Mouse (Mus musculus): ENCODE results near the gene Wfdc1. TPM values are rescaled to one million over a fixed set of nuclear protein-coding genes. Genes with fewer than 3 reads are reported as not detected.

Wfdc1 gene
- polyA plus RNA-seq, 1 experiment from 2014 or later, result 15.6 TPM

DNA sequence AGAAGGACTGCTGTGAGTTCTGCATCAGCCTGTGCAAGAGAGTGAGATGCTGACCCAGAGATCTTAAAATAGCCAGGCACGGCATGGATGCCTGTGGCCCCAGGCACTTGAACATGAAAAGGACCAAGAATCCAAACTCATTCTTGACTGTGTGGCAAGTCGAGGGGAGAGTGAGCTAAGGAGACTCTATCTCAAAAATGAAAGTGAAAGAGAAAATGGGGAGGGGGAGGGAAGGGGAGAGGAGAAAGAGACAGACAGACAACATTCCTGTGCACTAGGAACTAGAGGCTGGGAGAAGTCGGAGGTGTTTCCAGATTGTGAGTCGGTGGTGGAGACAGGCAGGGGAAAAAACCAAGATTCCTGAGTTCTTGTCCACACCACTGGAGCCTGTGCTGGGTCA lies 57.5 kb downstream of the Wfdc1 start:
- TF ChIP-seq CTCF (IDR thresholded peaks at IDR 0.05; ENCODE audit: low read depth), result no peak
- WGBS, result 50% methylated on average over 4 of the region's 4 CpGs
- Histone ChIP-seq H3K27ac (ENCODE audit: low read depth, low read length) (no peak overlapping the region), H3K4me1 (replicated peaks; ENCODE audit: control insufficient read depth, insufficient read depth, low read length) (no peaks in the 10 kb centered on the region), H3K27me3 (replicated peaks; ENCODE audit: control insufficient read depth, insufficient read depth, low read length) (no peaks in the 10 kb centered on the region), H3K9me3 (ENCODE audit: control insufficient read depth) (no peaks in the 10 kb centered on the region), H3K9ac (ENCODE audit: low read depth, low read length) (no peak overlapping the region), H3K4me3 (ENCODE audit: low read depth, low read length) (no peak overlapping the region), H3K36me3 (ENCODE audit: control insufficient read depth, insufficient read depth) (no peaks in the 10 kb centered on the region), H3K4me2 (replicated peaks; ENCODE audit: low read depth) (no peak overlapping the region)
- ATAC-seq, result no peak

DNA sequence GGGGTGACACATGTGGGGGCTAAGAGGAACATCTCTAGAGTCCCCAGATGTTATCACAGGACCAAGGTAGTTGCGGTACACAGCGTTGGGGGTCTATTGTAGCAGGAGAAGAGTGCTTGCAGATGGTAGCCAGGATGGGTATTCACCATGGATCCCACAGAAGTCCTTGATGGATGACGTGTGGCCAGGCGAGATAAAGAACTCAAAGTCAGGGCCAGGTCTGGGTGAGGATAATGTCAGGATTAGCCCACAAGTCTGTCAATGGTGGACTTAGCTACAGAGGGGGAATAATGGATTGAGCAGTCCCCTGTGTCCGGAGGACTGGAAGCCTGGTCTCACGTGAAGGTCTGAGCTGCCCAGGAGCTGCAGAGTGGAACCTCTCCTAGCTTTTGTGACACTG lies 58.4 kb downstream of the Wfdc1 start:
- 86% methylated on average over 6 of the region's 6 CpGs for WGBS
- no peaks in the 10 kb centered on the region for H3K36me3 ChIP-seq (ENCODE audit: control insufficient read depth, insufficient read depth)
- no peaks in the 10 kb centered on the region for H3K9me3 ChIP-seq (ENCODE audit: control insufficient read depth)
- H3K4me1 ChIP-seq (replicated peaks; ENCODE audit: control insufficient read depth, insufficient read depth, low read length), result no peaks in the 10 kb centered on the region
- H3K9ac ChIP-seq (ENCODE audit: low read depth, low read length), result no peak overlapping the region
- no peak for ATAC-seq
- no peak overlapping the region for H3K4me2 ChIP-seq (replicated peaks; ENCODE audit: low read depth)
- H3K27me3 ChIP-seq (replicated peaks; ENCODE audit: control insufficient read depth, insufficient read depth, low read length), result no peaks in the 10 kb centered on the region
- no peak for TF ChIP-seq CTCF (IDR thresholded peaks at IDR 0.05; ENCODE audit: low read depth)
- H3K4me3 ChIP-seq (ENCODE audit: low read depth, low read length), result no peak overlapping the region
- H3K27ac ChIP-seq (ENCODE audit: low read depth, low read length), result no peak overlapping the region

DNA sequence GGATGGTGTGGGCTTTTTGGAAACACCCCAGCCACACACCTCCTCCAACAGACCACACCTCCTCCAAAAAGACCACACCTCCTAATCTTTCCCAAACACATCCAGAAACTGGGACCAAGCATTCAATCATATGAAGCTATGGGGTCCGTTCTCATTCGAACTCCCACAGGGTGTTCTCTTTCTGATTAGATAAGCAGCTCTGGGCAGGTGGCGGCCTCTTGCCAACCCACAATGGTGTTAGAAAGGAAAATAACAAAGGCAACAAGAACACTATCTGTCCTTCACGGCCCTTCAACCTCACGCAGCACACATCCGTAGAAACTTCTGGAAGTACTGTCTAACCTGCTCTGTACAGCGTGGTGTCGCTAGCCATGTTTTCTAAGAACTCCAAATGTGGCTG lies 60.9 kb downstream of the Wfdc1 start:
- ATAC-seq, result no peak
- Histone ChIP-seq H3K4me2 (replicated peaks; ENCODE audit: low read depth) (no peak overlapping the region), H3K27me3 (replicated peaks; ENCODE audit: control insufficient read depth, insufficient read depth, low read length) (no peaks in the 10 kb centered on the region), H3K4me1 (replicated peaks; ENCODE audit: control insufficient read depth, insufficient read depth, low read length) (no peaks in the 10 kb centered on the region), H3K36me3 (ENCODE audit: control insufficient read depth, insufficient read depth) (no peaks in the 10 kb centered on the region), H3K27ac (ENCODE audit: low read depth, low read length) (no peak overlapping the region; the same call in 1 of the 2 replicates), H3K9ac (ENCODE audit: low read depth, low read length) (no peak overlapping the region), H3K4me3 (ENCODE audit: low read depth, low read length) (no peak overlapping the region), H3K9me3 (ENCODE audit: control insufficient read depth) (no peaks in the 10 kb centered on the region)
- 73% methylated on average over 8 of the region's 8 CpGs for WGBS
- TF ChIP-seq CTCF (IDR thresholded peaks at IDR 0.05; ENCODE audit: low read depth), result no peak

GRCm38 (mm10) chr8:119728351-119728895 lies 62.3 kb downstream of the Wfdc1 start:
- H3K9ac ChIP-seq (ENCODE audit: low read depth, low read length), result no peak overlapping the region
- no peaks in the 10 kb centered on the region for H3K4me1 ChIP-seq (replicated peaks; ENCODE audit: control insufficient read depth, insufficient read depth, low read length)
- no peaks in the 10 kb centered on the region for H3K9me3 ChIP-seq (ENCODE audit: control insufficient read depth)
- no peak overlapping the region for H3K4me2 ChIP-seq (replicated peaks; ENCODE audit: low read depth)
- H3K27ac ChIP-seq (ENCODE audit: low read depth, low read length), result no peak overlapping the region
- ATAC-seq, result no peak
- 88% methylated on average over 8 of the region's 8 CpGs for WGBS
- H3K36me3 ChIP-seq (ENCODE audit: control insufficient read depth, insufficient read depth), result no peaks in the 10 kb centered on the region
- no peaks in the 10 kb centered on the region for H3K27me3 ChIP-seq (replicated peaks; ENCODE audit: control insufficient read depth, insufficient read depth, low read length)
- no peak overlapping the region for H3K4me3 ChIP-seq (ENCODE audit: low read depth, low read length)
- no peak for TF ChIP-seq CTCF (IDR thresholded peaks at IDR 0.05; ENCODE audit: low read depth)

- ATAC-seq, result peak; percentile 65
- H3K36me3 ChIP-seq (ENCODE audit: control insufficient read depth, insufficient read depth), result no peaks in the 10 kb centered on the region
- H3K9me3 ChIP-seq (ENCODE audit: control insufficient read depth), result no peaks in the 10 kb centered on the region
- H3K27me3 ChIP-seq (replicated peaks; ENCODE audit: control insufficient read depth, insufficient read depth, low read length), result no peaks in the 10 kb centered on the region
- H3K27ac ChIP-seq (ENCODE audit: low read depth, low read length), result no peak overlapping the region; the same call in 1 of the 2 replicates
- no peak overlapping the region for H3K4me2 ChIP-seq (replicated peaks; ENCODE audit: low read depth)
- no peak overlapping the region for H3K4me3 ChIP-seq (ENCODE audit: low read depth, low read length)
- no peak for TF ChIP-seq CTCF (IDR thresholded peaks at IDR 0.05; ENCODE audit: low read depth)
- no peaks in the 10 kb centered on the region for H3K4me1 ChIP-seq (replicated peaks; ENCODE audit: control insufficient read depth, insufficient read depth, low read length)
- no peak overlapping the region for H3K9ac ChIP-seq (ENCODE audit: low read depth, low read length)
- 51% methylated on average over 13 of the region's 13 CpGs for WGBS
Measured at GRCm38 (mm10) chr8:119732072-119732471, 65.9 kb downstream of the Wfdc1 start.

DNA sequence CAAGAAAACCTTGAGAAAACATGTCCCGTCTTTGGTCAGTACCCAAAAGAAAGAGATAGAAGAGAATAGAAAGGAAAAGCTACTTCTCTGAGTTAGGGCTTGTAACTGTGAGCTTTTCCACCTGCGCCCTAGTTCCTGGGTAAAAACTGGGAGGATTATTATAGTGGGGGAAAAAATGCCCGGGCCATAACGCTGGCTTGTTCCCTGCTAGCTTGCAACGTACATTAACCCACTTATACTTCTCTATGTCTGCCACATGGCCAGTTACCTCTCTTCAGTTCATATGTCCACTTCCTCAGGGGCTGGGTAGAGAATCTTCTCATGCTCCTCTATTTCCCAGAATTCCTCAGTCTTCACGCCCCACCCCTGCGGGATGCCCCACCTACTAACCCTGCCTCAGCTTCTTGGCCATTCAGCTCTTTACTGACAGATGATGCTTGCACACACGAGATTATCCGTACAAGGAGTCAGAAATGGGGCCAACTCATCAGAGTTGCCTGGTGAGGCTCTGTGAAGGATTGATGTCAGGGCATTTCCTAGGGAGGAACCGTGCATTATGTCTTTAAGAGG lies 70.3 kb downstream of the Wfdc1 start:
- WGBS, result 89% methylated on average over 10 of the region's 10 CpGs
- Histone ChIP-seq H3K27ac (ENCODE audit: low read depth, low read length) (no peak overlapping the region), H3K36me3 (ENCODE audit: control insufficient read depth, insufficient read depth) (no peaks in the 10 kb centered on the region), H3K27me3 (replicated peaks; ENCODE audit: control insufficient read depth, insufficient read depth, low read length) (no peaks in the 10 kb centered on the region), H3K4me1 (replicated peaks; ENCODE audit: control insufficient read depth, insufficient read depth, low read length) (no peaks in the 10 kb centered on the region), H3K4me3 (ENCODE audit: low read depth, low read length) (no peak overlapping the region), H3K9me3 (ENCODE audit: control insufficient read depth) (no peaks in the 10 kb centered on the region), H3K4me2 (replicated peaks; ENCODE audit: low read depth) (no peak overlapping the region), H3K9ac (ENCODE audit: low read depth, low read length) (no peak overlapping the region)
- no peak for TF ChIP-seq CTCF (IDR thresholded peaks at IDR 0.05; ENCODE audit: low read depth)
- no peak for ATAC-seq
